Mouse (Mus musculus) cerebellum, adult 11-12 months (tissue): ENCODE data around the gene Cldn11.

ENCODE experiments used
- DNase-seq: peaks from one replicate; pipeline ENCODE4 v3.0.0; 2022

The Cldn11 gene

DNA sequence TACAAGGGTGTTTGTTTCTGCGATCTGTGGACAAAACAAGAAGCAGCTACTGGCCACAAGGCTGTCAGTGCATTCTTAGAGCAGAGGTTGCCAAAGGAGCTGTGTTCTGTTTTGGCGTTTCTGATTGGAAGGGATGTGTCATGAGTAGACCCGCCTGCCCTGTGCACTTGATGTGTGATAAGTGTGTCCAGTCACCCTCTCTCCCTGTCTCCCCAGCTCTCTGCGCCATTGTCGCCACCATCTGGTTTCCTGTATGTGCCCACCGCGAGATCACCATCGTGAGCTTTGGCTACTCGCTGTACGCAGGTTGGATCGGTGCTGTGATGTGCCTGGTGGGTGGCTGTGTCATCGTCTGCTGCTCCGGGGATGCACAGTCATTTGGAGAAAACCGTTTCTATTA lies 13.1 kb downstream of the Cldn11 start:
- no peak for DNase-seq

DNA sequence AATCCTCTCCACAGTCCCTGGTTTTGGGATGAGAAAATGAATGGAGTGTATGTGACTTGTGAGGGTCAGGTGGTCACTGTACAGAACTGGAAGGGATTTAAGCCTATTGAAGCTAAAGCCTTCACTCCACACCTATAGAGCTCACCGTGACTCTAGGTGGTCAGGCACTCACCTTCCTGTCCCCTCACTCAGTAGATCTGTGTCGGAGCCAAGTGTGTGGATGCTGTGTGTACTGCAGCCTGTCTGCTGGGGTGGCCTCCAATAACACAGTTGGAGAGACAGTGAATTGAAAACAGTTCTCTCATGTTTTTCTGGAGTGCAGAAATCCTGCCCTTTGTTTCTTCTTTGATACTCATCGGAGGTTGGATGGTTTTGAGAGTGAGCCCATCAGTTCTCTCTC lies 16.1 kb downstream of the Cldn11 start:
- no peak for DNase-seq

DNA sequence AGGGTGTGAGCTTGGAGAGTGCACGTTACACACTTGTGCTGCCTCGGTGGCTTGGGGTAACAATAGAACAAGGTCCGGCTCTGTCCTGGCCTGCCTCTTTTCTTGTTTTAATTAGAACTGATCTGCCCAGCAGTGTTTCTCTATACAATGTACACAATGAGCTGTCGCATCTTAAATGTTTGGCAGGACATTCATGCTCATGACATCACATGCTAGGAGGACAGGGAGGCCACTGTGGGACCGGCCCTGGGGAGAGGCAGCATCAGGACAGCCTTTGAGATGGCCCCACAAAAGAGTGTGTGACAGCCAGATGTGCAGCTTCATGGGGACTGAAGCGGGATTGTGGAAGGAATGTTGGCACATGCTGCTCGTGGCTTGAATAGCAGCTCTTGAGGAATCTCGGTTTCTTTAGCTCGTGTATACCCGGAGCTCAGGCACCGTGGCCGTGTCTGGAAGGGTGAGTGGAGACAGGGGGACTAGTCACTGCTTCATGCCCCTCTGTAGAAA lies 16.7 kb downstream of the Cldn11 start:
- DNase-seq, result peak; percentile 24

DNA sequence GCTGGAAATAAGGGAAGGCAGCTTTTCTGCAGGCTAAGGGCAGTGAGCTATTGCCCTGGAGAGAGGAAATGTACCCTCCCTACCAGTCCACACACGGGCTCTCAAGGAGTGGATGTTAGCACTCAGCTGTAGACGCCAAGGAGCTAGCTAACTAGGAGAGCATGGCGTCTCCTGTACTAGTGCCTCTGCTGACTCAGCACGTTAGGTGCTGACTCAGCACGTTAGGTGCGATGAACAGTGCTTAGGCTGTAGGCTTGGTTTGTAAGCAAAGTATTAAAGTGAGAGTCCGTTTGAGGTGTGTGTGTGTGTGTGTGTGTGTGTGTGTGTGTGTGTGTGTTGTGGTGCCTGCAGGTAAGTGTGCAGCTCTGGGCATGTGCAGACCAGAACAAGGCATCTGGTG lies 40.6 kb downstream of the Cldn11 start:
- no peak for DNase-seq

DNA sequence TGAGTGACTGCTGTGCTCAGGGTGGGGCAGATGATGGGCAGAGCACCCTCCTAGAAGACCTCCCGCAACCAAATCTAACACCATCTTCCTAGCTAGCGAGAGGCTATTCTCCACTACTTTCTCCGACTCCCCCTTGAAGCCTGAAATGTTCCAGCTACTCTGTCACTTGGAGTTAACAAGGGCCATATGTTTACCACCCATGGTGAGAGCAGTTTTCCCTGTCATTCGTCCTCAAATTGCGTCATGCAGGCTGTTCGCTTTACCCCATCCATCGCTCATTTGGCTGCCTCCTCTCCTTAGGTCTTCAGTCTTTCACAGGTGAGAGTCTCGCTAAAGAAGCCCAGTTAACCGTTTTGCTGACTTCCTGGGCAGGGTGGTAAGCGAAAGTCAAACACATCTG lies 41.7 kb downstream of the Cldn11 start:
- no peak for DNase-seq

DNA sequence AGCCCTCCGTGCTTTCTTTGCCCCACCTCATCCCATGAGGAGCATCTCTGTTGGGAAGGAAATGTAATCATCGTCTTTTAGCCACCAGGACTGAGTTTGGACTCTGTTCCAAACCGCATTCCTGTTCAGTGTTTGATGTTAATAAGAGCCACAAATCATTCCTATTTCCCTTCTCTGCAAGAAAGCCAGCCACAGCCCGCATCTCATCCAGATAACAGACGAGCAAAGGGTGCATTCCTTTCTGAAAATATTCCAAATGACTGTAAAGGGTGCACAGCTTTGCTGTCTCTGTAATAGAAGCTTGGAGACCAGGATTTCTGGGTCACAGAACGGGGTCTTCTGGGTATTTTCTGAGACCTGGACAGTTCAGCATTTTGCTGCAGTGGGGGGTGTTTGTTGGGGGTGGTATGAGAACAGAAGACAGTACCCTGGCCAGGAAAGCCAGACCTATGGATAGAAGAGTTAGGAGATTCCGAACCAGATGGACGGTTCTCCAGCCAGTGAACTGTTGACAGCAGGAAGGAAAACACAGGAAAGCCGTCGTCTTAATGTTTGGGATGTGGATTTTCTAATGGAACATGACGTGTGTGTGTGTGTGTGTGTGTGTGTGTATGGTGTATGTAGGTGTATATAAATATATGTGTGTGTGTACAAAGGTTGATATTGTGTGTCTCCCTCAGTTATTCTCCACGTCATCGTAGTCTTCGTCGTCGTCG lies 49.6 kb downstream of the Cldn11 start:
- no peak for DNase-seq

DNA sequence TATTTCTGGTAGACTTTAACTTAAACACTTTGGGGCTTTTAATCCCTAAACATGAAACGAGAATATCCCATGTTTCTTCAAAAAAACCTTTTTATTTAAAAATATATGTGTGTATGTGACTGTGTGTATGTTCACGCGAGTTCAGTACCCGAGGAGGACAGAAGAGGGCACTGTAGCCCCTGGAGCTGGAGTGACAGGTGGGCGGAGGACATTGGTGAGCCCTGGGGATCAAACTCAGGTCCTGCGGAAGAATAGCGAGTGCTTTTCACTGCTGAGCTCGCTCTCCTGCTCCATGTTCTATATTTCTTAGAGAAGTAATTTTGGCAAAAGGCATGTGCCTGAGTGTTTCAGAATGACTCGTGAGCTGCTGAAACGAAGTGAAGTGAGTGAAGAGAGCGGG lies 54.2 kb downstream of the Cldn11 start:
- no peak for DNase-seq

DNA sequence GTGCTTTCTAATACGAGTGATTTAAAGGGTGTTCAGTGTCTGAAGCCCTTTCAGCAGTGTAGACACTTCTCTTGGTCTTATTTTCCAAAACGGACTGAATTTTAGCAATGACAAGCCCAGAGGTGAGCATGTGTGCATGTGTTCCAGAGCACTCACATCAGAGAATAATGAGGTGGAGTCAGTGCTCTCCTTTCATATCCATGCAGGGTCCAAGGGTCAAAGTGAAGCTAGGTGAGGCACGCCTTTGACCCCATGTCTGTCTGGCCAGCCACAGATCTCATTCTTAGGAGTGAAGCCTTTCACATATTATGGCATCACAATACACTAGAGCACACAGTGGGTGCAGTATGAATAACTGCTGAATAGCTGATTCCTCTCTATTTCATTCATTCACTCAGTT lies 55.4 kb downstream of the Cldn11 start:
- no peak for DNase-seq

DNA sequence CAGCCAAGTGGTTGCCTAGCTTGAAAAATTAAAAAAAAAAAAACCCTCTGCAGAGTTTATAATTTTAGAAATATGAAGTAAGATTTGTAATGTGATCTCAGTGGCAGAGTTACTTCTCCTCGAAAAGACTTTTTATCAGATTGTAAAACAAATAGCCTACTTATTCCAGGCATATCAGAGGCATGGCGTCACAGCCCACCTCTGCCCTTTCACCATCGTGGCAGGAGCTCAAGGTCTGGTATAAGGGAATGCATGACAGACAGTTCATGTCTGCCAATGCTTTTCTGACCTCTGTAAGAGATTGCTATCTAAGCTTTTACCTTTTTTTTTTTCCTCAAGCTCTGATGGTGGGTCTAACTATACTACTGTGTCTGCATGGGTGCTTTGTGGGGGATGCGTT lies 58.3 kb downstream of the Cldn11 start:
- DNase-seq, result no peak

DNA sequence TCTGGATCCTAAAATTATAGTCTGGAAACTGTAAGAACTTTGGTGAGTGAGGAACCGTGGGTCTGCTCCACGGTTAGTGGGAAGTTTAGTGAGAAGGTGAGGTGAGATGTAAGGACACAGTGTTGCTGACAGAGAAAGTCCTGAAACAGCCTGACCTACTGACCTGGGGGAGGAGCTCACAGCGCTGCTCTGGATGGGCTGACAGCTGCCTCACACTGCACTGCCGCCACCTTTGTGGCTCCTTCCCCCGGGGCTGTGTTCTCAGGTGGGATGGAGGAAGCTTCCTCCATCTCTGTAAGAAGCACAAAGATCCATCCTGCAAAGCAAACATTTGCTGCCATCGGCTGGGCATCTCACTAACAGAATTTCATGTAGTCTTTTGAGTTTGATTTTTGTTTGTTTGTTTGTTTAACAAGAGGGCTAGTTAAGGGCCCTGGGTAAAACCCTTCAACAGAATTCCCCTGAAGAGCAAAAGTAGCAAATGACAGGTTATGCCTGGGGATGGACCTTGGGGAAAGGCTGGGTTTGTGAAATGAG lies 58.8 kb downstream of the Cldn11 start:
- DNase-seq, result no peak

DNA sequence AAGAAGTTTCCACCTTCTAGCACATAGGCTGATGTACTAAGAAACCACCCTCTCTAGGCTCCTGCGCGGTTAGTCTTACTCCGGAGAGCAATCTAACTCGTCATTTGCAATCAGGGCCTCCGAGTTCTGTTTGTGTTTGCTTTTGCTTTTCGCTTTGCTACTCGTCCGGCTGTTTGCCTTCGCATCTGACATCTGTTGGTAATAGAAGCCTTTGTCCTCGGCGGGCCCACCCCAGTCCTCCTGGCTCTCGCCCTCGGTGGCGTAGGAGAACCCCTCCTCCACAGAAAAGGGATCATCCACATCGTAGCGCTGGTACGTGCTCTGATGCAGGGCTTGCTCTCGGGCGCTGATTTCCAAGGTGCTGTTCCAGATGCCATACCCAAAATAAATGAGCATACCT lies 59.3 kb downstream of the Cldn11 start:
- no peak for DNase-seq

DNA sequence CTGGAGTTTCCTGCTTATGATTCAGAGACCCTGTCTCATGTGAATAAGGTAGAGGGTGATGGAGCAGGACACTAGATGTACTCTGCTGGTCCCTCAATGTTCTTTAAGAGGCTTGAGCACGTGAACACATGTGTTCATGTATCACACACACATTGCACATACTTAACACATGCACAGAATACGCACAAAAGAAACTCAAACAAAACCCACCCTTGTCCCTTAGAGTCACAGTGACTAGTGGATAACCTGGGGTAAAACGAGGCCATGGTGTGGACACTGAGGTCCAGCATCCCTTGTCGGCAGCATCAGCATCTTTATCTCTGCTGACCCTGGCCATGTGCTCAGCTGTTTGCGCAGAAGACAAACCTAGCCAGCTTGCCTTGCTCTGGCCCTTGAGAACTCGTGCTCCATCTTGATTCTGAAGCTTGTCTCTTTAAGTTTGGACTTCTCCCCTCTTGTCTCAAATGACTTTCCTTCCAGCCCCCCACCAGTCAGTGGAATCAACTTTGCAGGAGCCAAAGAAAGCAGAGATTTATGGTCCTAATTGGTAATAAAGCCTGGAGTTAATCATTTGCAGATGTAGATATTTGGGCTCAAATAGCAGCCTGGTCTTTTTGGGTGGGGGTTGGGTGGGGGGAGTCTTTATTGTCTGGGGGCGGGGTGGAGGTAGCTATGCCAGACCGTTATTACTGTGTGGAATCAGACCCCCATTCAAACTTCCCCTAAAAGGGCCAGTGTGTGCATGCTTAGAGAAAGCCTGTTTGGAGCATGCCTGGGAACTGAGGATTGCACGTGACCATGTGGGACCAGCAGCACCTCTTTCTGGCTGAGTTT lies 62.7 kb downstream of the Cldn11 start:
- DNase-seq, result no peak

DNA sequence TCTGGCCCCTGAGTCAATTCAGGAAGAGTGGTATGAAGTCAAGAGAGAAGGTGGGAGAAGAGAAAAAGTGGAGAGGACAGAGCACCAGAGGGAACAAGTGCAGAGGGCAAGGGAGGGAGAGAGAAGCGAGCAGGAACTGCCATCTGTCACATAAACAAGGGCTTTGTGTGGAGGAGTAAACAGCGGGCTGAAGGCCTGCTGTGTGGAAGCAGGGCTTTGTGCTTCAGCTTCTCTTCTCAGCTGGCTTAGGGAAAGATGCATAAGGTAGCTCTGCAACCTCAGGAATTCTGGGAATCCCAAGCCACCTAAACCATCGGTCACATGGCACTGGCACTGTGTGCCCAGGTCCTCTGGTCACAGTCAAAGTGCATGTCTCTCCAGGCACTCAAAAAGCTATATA lies 64.1 kb downstream of the Cldn11 start:
- peak; percentile 83 for DNase-seq
